Mouse (Mus musculus) urinary bladder, postnatal 25 days (tissue): ENCODE results near the gene Isoc2a.
"Not testable (repeated sequence)": the region's sequence is repeated elsewhere in the genome, so short reads cannot be mapped to it uniquely, and the experiment has no call there.

ENCODE experiments used
- DNase-seq: peaks from one replicate; pipeline ENCODE4 v3.0.0; 2022; ENCODE audit warnings: low spot score

Gene Isoc2a

DNA sequence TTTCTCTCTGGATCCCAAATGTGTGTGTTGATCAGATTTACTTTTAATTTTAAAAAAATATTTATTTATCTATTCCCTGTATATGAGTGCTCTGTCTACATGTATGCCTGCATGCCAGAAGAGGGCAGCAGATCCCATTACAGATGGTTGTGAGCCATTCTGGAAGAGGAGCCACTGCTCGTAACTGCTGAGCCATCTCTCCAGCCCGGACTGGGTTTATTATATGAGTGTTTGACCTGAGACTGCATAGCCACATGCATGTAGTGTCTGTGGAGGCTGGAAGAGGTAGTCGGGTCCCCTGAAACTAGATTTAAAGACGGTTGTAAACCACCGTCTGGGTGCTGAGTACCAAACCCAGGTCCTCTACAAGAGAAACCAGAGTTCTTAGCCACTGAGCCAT lies 11.9 kb upstream of the Isoc2a start:
- DNase-seq = no peak

GRCm38 (mm10) chr7:4865579-4866493 lies 11.1 kb upstream of the Isoc2a start:
- DNase-seq = peak; percentile 92

- no peak for DNase-seq
Observed at GRCm38 (mm10) chr7:4866631-4867180, 10.2 kb upstream of the Isoc2a start.

DNA sequence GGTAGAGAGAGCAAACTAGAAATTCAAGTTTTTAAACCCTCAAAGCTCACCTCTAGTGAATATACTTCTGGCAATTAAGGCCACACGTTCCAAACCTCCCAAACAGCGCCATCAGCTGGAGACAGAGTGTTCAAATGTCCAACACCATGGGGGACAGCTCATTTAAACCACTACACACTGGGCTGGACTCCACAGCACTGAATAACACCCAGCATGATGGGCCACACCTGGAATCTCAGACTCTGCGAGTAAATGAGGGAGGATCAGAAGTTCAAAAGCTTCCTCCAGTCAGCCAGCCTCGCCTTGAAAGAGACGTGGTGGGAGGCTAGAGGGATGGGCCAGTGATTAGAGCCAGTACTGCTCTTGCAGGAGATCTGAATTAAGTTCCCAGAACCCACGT lies 6.8 kb upstream of the Isoc2a start, which contains the start of gene Isoc2b:
Gene Isoc2b, minus strand, starts transcription at position 126 of the 400 bp plus-strand sequence.
- DNase-seq = no peak

GRCm38 (mm10) chr7:4877226-4877625 lies 273 bp downstream of the Isoc2a start:
- no peak for DNase-seq

GRCm38 (mm10) chr7:4878186-4878585 lies 1.2 kb downstream of the Isoc2a start:
- DNase-seq = peak; percentile 18

DNA sequence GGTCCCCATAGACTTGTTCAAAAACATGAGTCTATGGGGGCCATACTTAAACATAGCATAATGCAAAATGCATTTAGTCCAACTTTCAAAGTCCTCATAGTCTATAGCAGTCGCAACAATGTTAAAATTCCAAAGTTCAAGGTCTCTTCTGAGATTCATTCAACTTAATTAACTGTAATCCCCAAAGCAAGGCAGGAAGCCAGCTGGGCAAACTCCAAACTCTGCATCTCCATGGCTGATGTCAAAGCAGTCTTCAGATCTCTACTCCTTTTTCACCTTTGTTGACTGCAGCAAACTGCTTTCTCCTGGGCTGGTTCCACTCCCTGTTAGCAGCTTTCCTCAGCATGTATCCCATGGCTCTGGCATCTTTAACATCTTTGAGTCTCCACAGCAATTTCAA lies 2.1 kb downstream of the Isoc2a start:
- not testable (repeated sequence) for DNase-seq

- DNase-seq = no peak
Observed at GRCm38 (mm10) chr7:4886680-4887079, 9.7 kb downstream of the Isoc2a start.

- no peak for DNase-seq
Observed at GRCm38 (mm10) chr7:4895186-4895585, 18.2 kb downstream of the Isoc2a start.

DNA sequence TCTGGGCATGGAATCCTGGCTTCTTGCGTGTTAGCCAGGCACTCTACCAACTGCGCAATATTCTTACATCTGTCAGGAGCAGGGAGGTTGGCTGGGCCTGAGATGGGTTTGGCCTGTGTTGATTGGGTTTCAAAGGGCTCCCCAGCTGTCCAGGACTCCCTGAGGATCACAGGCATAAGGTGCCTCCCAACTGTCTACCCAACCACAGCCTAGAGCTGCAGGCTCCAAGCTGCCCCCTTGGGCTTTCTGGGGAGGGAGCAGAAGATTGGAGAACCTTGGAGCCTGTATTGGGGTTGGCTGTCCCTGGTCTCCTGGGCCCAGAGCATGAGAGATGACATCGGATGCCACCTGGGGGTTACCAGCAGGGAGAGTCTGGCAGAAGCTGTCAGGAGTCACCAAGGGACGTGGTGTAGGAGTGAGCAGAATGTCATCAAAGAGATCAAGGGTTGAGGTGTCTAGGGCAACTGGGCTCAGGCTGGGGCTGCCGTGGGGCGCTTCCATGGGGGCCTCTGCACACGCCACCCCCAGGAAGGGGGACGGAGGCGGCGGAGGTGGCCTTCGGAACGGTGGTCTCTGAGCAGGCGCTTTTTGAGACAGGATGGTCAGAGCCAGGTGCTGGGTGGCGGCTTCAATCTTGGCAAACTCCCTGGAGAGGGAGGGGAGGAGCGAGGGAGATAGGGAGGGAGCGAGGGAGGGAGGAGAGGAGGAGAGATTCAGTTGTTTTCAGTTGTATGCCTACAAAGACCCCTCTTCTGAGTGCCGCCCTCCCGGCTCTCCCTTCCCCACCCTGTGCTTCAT lies 22.1 kb downstream of the Isoc2a start:
- no peak for DNase-seq

DNA sequence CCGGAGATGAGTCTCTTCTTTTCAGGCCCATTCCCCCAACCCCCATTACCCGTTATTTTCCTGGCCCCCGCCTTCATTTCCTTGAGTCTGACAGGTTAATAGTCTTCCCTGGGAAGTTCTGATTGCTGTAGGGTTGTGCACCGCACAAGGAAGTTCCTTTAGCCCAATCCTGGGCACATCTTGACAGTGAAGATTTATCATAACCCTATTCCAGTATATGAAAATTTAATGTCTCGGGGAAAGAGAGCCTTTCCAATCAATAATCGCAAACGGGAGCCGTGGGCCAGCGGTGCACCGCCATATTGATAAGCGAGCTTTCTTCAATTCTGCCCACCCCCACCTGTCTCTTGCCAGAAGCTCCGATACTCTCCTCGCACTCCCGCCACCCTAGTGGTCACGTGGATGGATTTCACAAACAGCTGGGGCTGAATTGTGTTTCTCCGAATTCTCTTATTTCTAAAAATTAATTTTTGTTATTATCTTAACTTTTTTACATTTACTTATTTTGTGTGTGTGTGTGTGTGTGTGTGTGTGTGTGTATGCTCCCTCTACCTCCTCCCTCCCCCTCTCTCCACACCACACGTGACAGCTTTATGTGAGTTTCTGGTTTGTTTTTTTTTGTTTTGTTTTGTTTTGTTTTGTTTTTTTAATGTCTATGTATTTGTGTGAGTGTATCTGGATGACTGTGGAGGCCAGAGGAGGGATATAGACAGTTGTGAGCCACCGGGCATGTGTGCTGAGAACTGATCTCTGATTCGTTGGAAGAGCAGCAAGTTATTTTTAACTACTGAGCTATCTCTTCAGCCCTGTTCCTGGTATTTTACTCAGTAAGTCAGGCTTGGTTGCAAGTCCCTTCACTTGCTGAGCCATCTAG lies 22.9 kb downstream of the Isoc2a start:
- DNase-seq = no peak

DNA sequence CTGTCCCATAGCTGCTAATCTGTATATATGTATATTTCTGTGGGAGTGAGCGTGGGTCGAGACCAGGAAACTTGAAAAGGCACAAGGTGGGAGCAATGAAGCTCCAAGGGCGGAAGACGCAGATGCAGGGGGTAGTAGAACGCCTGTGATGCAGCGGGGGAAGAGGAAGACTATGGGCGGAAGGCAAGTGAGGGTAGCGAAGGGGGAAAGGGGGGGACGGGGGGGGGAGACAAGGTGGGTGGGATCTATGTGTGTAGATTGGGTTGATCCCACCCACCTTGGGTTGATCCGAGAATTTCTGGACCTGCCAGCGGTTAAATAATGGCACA lies 23.5 kb downstream of the Isoc2a start:
- DNase-seq = no peak

GRCm38 (mm10) chr7:4901171-4901570 lies 24.2 kb downstream of the Isoc2a start:
- no peak for DNase-seq

GRCm38 (mm10) chr7:4902404-4902803 lies 25.5 kb downstream of the Isoc2a start:
- no peak for DNase-seq

GRCm38 (mm10) chr7:4906466-4906950 lies 29.6 kb downstream of the Isoc2a start, which contains the start of gene Gm36210:
Gene Gm36210, minus strand, starts transcription at chr7:4906516.
- no peak for DNase-seq

GRCm38 (mm10) chr7:4911561-4911960 lies 34.6 kb downstream of the Isoc2a start:
- peak; percentile 57 for DNase-seq

- DNase-seq = no peak
Observed at GRCm38 (mm10) chr7:4912248-4912647, 35.3 kb downstream of the Isoc2a start.

- peak; percentile 92 for DNase-seq
Observed at GRCm38 (mm10) chr7:4915007-4915665, 38.2 kb downstream of the Isoc2a start, which contains the start of gene Zfp628. Gene Zfp628, plus strand, starts transcription at chr7:4915217.

DNA sequence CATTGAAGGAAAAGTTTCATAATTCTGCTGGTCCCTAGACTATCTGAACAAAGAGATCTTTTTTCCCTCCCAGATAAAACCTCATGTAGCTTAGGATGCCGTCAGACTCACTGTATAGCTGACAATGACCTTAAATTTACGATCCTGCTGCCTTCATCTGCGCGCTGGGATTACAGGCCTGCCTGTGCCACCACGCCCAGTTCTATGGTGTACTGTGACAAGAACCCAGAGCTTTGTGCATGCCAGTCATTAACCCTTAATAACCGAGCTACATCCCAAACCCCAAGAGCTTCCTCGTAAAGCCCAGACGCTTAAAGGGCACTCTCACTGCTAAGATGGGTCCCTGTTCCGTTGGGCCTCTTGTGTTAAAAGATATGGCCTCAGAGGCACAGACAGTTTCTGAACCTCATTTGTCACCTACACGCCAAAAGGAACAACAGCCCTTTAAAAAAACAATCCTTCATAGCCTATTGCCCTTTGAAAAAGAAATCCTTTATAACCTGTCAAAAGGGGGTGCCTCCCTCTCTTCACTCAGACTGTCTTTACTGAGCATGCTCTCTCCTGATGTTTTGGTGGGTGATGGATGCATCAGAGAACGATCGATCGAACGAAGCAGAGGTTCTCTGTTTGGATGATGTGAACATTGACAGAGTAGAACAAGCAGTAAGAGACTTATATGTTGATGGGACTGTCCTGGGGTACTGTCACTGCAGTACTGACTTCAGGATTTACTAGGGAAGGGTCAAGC lies 38.9 kb downstream of the Isoc2a start:
- DNase-seq = no peak

- DNase-seq = no peak
Observed at GRCm38 (mm10) chr7:4917494-4917893, 40.5 kb downstream of the Isoc2a start.
